Mouse (Mus musculus) splenic B cell, adult 2 months (primary cell): ENCODE data around the gene Bcl11a.

Experiments
- DNase-seq: peaks from one replicate; pipeline ENCODE4 v3.0.0-alpha.2; 2011; ENCODE audit warnings: low read depth, low spot score
- H3K27me3 ChIP-seq: 2 replicates; pipeline ENCODE4 v1.6.1; 2012; ENCODE audit warnings: mild to moderate bottlenecking, low read length, moderate library complexity, mixed read lengths; ENCODE audit not compliant: control insufficient read depth, poor library complexity, insufficient read depth, severe bottlenecking
- H3K36me3 ChIP-seq: 2 replicates; pipeline ENCODE4 v1.6.1; 2012; ENCODE audit warnings: mild to moderate bottlenecking, low read length, moderate library complexity, mixed read lengths; ENCODE audit not compliant: control insufficient read depth, poor library complexity, insufficient read depth, severe bottlenecking

Bcl11a gene

DNA sequence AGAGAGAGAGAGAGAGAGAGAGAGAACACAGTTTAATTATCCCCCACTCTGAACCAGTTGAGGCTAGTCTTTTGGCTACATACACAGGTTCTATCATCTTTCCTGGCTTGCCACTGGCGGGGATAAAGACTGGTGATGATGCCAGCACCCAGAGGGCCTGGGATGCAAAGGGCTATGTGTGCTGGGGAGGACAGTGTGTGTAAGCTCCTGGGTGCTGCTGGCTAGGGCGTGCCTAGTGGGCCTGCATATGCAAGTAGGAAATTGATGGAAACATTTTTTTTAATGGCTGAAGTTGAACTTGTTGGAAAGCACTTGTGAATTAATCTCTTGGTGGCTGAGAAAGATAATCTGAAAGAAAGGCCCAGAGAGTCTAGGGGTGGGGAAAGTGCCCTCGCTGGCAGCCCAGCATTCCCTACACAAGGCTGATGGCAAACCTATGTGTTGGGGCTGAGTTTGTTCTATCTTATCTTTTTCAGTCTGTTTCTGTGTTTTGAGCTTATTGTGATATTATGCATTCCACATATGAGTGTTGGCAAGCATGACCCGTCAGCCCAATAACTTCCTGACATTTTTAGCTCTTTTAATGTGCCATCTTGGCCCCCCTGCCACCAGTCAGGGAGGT, 22.7 kb downstream of the Bcl11a start:
- Histone ChIP-seq H3K36me3 (peaks cover 27% of the 10 kb centered on the region), H3K27me3 (no peaks in the 10 kb centered on the region)
- DNase-seq: no peak

DNA sequence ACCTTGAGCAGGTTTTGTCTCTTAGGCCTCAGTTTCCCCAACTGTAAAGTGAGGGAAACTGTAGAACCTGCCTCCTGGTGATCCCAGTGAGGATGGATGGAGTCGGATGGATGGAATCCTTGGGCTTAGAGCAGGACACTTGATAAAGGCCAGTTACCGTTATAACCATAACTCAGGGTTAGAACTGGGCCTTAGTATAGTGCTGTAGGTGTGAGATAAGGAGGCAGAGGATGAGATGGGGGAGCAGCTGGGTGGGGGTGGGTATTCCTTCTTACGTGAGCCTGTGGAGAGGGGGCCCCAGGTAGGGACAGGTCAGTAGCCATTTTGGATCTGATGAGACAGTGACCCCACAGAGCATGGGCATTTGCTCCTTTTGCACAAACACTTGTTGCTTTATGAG, 23.8 kb downstream of the Bcl11a start:
- Histone ChIP-seq H3K36me3 (peaks cover 26% of the 10 kb centered on the region), H3K27me3 (no peaks in the 10 kb centered on the region)
- no peak for DNase-seq

DNA sequence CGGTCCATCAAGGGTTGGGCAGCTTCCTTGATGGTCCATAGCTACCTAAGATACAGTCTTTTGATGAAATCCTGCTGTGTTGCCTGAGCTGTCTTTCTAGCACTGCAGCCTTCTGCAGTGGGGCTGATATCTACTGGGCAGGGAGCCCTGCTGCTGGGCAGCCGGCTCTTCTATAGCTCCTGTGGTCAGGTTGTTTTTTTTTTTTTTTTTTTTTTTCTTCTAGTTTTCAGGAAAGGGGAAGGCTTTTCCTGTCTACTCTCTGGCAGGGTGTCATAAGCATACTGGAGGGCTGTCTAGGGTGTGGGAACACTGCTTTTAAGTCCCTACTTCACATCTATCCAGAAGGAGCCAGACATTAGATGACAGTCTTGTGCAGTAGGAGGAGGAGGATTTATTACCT, 24.5 kb downstream of the Bcl11a start:
- DNase-seq: no peak
- H3K36me3 ChIP-seq: peaks cover 28% of the 10 kb centered on the region
- H3K27me3 ChIP-seq: no peaks in the 10 kb centered on the region

DNA sequence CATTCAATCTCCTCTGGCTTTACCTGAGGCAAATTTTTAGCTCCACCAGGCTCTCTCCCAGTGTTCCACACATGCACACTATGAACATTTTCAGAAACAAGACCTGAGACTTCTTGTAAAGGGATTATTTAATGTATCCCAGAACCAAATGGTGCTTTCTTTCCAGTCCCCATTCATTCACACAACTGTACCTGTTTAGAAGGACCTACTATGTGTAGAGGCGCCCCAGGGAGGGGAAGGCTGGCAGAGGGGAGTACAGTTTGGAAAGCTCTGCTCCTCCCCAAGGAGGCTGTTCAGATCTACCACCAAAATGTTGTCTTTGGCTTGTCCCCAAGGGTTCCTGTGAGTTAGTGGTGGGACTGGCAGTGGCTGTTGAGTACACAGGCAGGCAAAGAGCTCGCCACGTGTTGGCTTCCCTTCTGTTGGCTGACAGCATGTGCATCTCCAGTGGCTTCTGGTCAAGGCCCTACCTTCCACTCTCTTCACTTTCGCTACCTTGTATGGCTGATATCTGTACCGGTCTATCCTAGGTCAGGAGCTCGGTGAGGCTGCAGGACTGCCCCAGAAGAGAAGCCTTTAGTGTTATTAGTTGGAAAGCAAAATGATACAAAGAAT, 25.4 kb downstream of the Bcl11a start:
- no peak for DNase-seq
- Histone ChIP-seq H3K27me3 (no peaks in the 10 kb centered on the region), H3K36me3 (peaks cover 28% of the 10 kb centered on the region)

DNA sequence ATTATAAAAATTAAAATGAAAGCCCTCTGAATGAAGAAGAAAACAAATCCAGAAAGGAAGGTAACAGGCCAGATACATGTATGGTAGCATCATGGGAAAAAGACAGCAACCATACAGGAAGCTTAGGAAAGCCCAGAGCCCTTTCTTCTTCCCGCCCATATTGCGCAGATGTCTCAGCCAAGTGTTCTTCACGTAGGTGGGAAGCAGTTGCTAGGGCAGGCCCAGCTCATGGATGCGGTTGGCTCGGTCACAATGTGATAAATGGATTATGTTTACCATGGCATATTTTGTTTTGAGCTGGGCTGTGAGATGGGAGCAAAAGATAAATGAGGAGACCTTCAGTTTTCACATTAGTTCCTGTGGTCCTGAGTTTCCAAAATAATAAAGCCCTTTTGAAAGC, 29.6 kb downstream of the Bcl11a start:
- peaks cover 19% of the 10 kb centered on the region for H3K36me3 ChIP-seq
- DNase-seq: no peak
- H3K27me3 ChIP-seq: no peaks in the 10 kb centered on the region

DNA sequence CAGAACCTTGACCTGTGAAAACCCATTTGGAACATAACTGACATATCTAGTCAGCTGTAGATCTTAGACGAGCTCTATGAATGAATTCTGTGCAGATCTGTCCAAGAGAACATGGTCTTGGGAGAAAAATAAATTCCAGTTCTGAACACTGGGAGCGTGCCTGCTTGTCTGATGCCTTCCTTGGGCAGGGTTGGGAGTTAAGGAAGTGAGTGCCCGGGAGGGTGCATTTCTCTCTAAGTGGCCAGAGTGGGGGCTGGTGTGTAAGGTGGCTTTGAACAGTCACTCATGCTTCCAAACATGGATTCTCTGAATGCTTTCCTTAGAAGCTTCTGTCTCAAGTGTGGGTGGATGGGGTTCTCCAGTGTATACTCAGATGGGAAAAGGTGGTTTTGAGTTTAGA, 31.1 kb downstream of the Bcl11a start:
- H3K27me3 ChIP-seq: no peaks in the 10 kb centered on the region
- H3K36me3 ChIP-seq: peaks cover 13% of the 10 kb centered on the region
- no peak for DNase-seq

DNA sequence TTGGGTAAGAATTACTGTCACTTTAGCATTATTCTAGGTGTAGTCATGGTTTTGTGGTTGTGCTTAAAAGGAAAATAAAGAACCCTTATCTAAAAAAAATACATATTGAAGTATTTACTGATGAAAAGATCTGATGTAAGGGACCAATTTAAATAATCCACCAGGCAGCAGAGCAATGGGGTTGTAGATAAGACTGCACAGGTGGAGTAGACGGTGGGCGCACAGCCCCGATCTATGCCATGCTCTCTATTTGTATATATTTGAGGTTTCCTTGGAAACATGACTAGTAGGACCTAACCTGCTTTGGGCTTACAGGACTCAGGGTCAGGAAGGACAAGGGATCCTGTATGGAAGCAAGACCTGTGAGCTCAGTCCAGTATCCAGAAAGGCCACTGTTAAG, 31.5 kb downstream of the Bcl11a start:
- no peak for DNase-seq
- Histone ChIP-seq H3K27me3 (no peaks in the 10 kb centered on the region), H3K36me3 (peaks cover 11% of the 10 kb centered on the region)

DNA sequence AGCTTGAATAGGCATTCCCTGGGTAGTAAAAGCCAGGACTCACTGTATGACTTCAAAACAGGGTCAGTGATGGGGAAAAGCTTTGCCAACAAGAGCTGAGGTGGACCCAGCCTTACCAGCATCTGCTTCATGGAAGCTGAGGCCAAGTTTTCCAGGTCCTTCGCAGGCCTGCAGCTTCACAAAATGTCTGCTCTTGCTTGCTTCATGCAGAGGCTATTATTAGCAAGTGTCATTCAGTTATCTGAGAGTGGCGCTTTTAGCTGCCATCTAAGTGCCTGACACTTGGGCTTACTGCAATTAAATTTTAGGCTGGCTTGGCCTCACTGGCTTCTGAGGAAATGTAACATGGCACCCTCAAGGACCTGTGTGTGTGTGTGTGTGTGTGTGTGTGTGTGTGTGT, 32.3 kb downstream of the Bcl11a start:
- peaks cover 13% of the 10 kb centered on the region for H3K36me3 ChIP-seq
- DNase-seq: no peak
- H3K27me3 ChIP-seq: no peaks in the 10 kb centered on the region

DNA sequence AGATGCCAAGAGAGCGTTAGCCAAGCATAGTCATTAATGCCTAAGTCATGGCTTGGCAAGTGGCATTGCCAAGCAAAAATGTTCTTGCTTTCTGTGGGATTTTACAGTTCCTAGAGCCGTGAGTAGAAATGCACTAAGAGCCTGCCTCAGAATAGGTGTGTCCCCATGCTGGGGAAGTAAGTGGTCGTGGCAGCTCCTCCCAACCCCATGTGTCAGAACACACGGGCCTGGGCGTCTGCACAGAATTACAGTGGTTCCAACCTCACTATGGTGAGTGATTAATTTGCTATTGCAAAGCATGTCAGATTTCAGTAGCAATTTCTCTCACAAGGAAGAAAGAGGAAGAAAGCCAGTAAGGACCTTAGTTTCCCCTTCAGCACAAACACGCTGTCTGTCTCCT, 33.9 kb downstream of the Bcl11a start:
- peaks cover 10% of the 10 kb centered on the region for H3K36me3 ChIP-seq
- DNase-seq: no peak

DNA sequence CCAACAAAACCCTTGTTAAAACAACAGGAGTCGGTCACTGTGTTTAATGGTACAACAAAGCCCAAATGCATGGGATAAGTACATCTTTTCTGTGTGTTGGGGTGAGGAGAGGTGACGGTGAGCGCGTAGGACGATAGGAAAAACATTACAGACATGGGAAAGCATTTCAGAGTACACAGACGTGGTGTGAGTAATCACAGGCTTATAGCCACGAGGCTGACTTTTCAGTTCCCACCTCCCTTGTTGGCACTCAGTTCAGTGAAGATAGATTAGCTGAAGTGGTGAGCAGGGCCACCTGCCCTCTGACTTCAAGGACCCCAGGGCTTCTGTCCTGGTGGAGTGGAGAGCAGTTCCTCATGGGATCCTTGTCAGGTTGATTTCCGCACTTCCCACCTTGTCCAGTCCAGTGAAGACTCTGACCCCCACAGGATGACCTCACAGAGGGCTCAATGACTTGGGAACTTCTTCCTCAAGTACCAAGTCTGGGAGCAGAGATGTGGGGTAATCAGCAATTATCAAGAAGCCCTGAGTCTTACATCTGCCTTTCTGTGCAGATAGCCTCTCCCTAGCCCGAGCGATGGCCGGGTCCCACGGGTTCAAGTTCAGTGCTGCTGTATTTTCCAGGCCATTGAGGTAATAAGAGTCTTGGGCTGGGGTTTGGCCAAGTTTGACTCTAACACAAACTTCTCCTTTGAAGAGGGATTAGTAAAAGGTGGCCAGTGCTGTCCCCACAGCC, 37.3 kb downstream of the Bcl11a start:
- DNase-seq: no peak
- peaks cover 9% of the 10 kb centered on the region for H3K36me3 ChIP-seq
- H3K27me3 ChIP-seq: no peaks in the 10 kb centered on the region

More for the DNA sequence above, 33.9 kb downstream of the Bcl11a start:
- no peaks in the 10 kb centered on the region for H3K27me3 ChIP-seq

DNA sequence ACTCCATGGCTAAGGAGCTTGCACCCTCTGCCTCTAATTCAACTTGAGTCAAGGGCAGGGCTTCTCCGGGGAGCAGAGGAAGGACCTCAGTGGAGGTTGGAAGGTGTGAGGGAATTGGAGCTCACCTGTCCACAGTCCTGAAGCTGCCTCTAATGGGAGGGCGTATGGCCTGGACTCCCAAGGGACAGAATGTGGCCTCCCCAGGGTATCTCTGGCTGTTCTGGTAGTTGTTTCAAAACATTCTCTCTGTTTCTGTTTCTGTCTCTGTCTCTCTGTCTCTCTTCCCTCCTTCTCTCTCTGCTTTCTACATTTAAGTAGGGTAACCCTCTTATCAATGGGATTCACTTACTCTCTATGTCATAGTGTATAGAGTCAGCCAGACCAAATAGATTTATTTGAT, 38.2 kb downstream of the Bcl11a start:
- Histone ChIP-seq H3K36me3 (peaks cover 9% of the 10 kb centered on the region), H3K27me3 (no peaks in the 10 kb centered on the region)
- DNase-seq: peak; percentile 53

DNA sequence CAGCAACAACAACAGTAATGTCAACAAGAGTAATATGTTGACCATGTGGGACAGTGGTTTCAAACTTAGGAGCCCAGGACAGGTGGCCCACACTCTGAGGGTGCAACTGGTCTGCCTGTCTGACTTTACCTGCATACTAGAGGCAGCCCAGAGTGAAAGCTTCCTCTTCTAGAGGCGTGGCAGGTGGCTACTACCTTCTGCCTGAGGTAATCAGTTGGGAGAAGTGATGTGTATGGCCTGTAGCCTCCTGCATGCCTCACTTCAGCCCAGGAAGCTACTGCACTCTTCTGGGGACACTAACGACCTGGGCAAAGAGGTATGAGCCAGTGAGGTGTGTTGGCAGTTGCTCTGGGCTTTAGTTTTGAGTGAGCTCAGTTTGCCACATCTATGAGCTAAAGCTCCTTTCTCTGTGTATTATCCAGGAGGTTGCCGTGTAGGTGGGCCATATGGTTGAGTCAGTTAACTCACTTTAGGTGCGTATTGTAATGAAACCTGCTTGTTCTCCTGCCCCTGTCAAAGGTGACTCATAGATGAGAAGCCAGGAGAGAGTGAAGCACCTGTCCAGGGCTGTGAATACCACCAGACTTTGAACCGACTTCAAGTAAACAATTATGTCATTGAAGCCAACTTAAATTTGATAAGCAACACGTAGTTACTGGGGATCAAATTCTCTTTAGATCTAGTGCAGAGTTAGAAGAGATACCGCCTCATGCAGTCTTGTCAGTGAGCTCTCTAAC, 38.9 kb downstream of the Bcl11a start:
- DNase-seq: peak; percentile 31
- no peaks in the 10 kb centered on the region for H3K27me3 ChIP-seq
- peaks cover 9% of the 10 kb centered on the region for H3K36me3 ChIP-seq

DNA sequence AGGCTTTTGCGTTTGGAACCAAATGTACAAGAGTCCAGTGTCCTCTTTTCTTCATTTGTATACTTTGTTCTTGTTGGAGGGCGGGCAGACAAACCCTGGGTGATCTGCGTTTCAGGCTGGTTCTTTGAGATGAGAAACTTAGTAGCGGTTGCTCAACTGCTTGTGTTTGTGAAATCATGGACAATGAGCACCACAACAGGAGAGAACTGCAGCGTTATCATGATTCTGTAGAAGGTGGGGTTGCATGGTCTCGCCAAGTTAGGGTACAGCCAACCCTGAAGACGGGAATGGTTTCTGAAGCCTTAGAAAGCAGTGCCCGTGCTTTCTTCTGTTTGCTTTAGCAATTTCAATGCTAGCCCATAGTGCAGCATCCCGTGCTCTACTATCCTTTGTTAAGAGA, 43.3 kb downstream of the Bcl11a start:
- Histone ChIP-seq H3K36me3 (peaks cover 5% of the 10 kb centered on the region), H3K27me3 (no peaks in the 10 kb centered on the region)
- DNase-seq: no peak

DNA sequence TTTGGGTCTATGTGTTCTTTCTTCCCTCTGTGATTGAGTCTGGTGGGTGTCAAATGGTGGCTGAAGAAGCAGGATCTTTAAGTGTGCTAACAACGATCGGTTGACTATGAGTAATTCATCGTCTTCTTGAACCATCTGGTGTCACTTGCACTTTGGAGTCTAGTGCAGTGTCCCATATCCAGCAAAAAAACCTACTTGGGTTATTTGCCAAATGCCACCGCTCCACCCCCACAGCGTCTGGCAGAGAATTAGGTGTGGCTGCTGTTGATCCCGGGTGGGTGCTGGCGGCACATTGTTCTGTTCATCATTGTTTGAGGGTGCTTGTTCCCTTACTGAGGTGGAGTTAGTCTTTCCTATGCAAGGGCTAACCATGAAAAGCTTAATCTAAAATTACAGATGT, 45.0 kb downstream of the Bcl11a start:
- H3K27me3 ChIP-seq: no peaks in the 10 kb centered on the region
- DNase-seq: no peak
- H3K36me3 ChIP-seq: peaks cover 3% of the 10 kb centered on the region

DNA sequence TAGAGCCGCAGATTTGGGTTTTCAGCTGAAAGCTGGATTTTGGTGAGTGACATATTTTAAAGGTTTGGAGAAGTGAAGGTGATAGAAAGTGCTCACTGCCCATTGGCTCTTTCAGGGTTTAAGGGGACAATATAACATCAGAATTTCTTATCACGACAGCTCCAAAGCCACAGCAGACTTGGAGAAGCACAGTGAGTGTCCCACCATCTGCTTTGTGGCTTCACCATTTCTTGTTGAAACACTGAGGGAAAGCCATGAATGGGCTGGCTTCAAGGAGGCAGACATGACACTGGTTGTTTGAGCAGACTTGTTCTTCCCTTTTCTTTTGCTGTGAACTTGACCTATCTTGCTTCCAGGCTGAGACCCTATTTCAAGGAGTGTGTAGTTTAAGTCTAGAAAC, 46.1 kb downstream of the Bcl11a start:
- H3K36me3 ChIP-seq: peaks cover 2% of the 10 kb centered on the region
- DNase-seq: no peak
- H3K27me3 ChIP-seq: no peaks in the 10 kb centered on the region
